Mouse (Mus musculus) G1E (cell line): ENCODE results near the gene Tiam2. TPM values are rescaled to one million over a fixed set of nuclear protein-coding genes. Genes with fewer than 3 reads are reported as not detected.

Experiments used
- ATAC-seq: 2 replicates; pipeline ENCODE4 v1.8.0; 2016; ENCODE audit warnings: mild to moderate bottlenecking; ENCODE audit not compliant: insufficient number of reproducible peaks, poor library complexity, low FRiP score, severe bottlenecking; ENCODE audit errors: extremely low read depth
- DNase-seq: peaks from one replicate; pipeline ENCODE4 v3.0.0; 2012; ENCODE audit warnings: low spot score
- H3K27me3 ChIP-seq: 2 replicates; pipeline ENCODE4 v1.6.1; 2012; ENCODE audit warnings: mild to moderate bottlenecking, low read length, inconsistent platforms; ENCODE audit not compliant: insufficient read depth
- H3K36me3 ChIP-seq: replicated peaks from 2 replicates; pipeline ENCODE3; 2012; ENCODE audit warnings: mild to moderate bottlenecking, inconsistent platforms
- H3K4me1 ChIP-seq: 2 replicates; pipeline ENCODE4 v1.6.1; 2012; ENCODE audit warnings: low read depth, low read length, inconsistent platforms, mixed read lengths; ENCODE audit not compliant: insufficient read depth
- H3K4me3 ChIP-seq: 2 replicates; pipeline ENCODE4 v1.5.1; 2012; ENCODE audit warnings: low read depth, mild to moderate bottlenecking, inconsistent platforms, low read length, moderate library complexity, mixed read lengths
- H3K9me3 ChIP-seq: replicated peaks from 2 replicates; pipeline ENCODE4 v1.6.1; 2012; ENCODE audit warnings: inconsistent platforms
- CTCF ChIP-seq: IDR thresholded peaks from 2 replicates; pipeline ENCODE4 v1.5.1; 2012; ENCODE audit warnings: low read depth, low read length, inconsistent platforms, mixed read lengths
- GATA1 ChIP-seq: IDR thresholded peaks from 2 replicates; pipeline ENCODE4 v1.6.1; 2012; ENCODE audit warnings: borderline replicate concordance, low read length, inconsistent platforms, mixed read lengths
- GATA2 ChIP-seq: IDR thresholded peaks from 2 replicates; pipeline ENCODE4 v1.6.1; 2012; ENCODE audit warnings: low read depth, low read length, inconsistent platforms, borderline replicate concordance
- POLR2AphosphoS5 ChIP-seq: IDR thresholded peaks from 2 replicates; pipeline ENCODE4 v1.6.1; 2012; ENCODE audit warnings: low read depth, low read length, inconsistent platforms; ENCODE audit not compliant: insufficient replicate concordance
- TAL1 ChIP-seq: conservative IDR thresholded peaks from 2 replicates; pipeline ENCODE4 v1.6.1; 2012; ENCODE audit warnings: low read depth, low read length, inconsistent platforms, mixed read lengths
- polyA plus RNA-seq: library from polyadenylated mRNA; stranded (reverse); fragments of >175 nt; gene quantifications from 2 replicates; pipeline ENCODE4 v1.2.3, GENCODE M21; 2012
- total RNA-seq, 2 experiments: library from RNA; stranded (forward) in 1 of 2; stranded (reverse) in 1 of 2; fragments of 200-1000 nt in 1 of 2; fragments of >200 nt in 1 of 2; fragmentation: Nextera tagmentation in 1 of 2; gene quantifications; 2 replicates each; pipeline ENCODE4 v1.2.3; 2014 to 2017

Tiam2 gene
- total RNA-seq (2014; fragmentation: Nextera tagmentation) (not detected in 2 replicates), total RNA-seq (2017) (0.29 and 0.49 TPM in 2 replicates), polyA plus RNA-seq (not detected in 2 replicates)

- H3K4me1 ChIP-seq: no peaks in the 10 kb centered on the region
- H3K9me3 ChIP-seq: no peaks in the 10 kb centered on the region
- H3K36me3 ChIP-seq: no peaks in the 10 kb centered on the region
- peaks cover 15% of the 10 kb centered on the region; the same call in 1 of the 2 replicates for H3K27me3 ChIP-seq
- TF ChIP-seq GATA1: no peak
- TF ChIP-seq POLR2AphosphoS5: no peak
- no peak for TF ChIP-seq CTCF
- no peak for TF ChIP-seq TAL1
- no peak for TF ChIP-seq GATA2
- no peak for ATAC-seq
- no peak within 1 kb of the TSS for H3K4me3 ChIP-seq
- DNase-seq: no peak
Measured at GRCm38 (mm10) chr17:3326148-3326902, at the start of gene Tiam2. TSS of gene Tiam2 (plus strand) at chr17:3326573.

- Histone ChIP-seq H3K9me3 (no peaks in the 10 kb centered on the region), H3K36me3 (no peaks in the 10 kb centered on the region), H3K4me3 (no peak overlapping the region), H3K4me1 (peaks cover 9% of the 10 kb centered on the region; the same call in 1 of the 2 replicates), H3K27me3 (no peaks in the 10 kb centered on the region)
- ATAC-seq: no peak
- DNase-seq: no peak
- TF ChIP-seq GATA2 (no peak), TAL1 (no peak), POLR2AphosphoS5 (no peak), GATA1 (no peak), CTCF (no peak)
Measured at GRCm38 (mm10) chr17:3280321-3280720, 46.1 kb upstream of the Tiam2 start.

DNA sequence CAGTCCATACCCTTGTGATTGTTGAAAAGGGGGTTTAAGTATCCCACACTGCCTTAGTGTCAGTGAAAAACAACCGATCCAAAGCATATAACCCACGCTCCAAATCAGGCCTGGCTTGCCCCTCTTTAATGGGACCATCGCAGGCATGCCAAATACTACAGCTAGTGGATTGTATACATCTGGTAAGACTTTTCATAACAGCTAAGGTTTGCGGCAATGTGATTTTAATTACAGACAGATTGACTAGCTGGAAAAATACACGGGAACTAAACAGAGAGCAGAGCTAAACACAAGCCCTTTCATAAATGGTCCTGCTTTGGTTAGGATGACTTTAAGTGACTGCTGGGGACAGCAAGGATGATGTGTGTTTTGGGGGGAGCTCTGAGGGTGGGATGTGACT is 44.4 kb upstream of the Tiam2 start:
- ATAC-seq (no peak), DNase-seq (no peak)
- TF ChIP-seq CTCF: no peak
- no peak for TF ChIP-seq GATA1
- no peak for TF ChIP-seq GATA2
- TF ChIP-seq TAL1: no peak
- TF ChIP-seq POLR2AphosphoS5: no peak
- no peak overlapping the region for H3K4me3 ChIP-seq
- H3K4me1 ChIP-seq: peaks cover 3% of the 10 kb centered on the region; the same call in 1 of the 2 replicates
- H3K27me3 ChIP-seq: no peaks in the 10 kb centered on the region
- no peaks in the 10 kb centered on the region for H3K36me3 ChIP-seq
- H3K9me3 ChIP-seq: no peaks in the 10 kb centered on the region

DNA sequence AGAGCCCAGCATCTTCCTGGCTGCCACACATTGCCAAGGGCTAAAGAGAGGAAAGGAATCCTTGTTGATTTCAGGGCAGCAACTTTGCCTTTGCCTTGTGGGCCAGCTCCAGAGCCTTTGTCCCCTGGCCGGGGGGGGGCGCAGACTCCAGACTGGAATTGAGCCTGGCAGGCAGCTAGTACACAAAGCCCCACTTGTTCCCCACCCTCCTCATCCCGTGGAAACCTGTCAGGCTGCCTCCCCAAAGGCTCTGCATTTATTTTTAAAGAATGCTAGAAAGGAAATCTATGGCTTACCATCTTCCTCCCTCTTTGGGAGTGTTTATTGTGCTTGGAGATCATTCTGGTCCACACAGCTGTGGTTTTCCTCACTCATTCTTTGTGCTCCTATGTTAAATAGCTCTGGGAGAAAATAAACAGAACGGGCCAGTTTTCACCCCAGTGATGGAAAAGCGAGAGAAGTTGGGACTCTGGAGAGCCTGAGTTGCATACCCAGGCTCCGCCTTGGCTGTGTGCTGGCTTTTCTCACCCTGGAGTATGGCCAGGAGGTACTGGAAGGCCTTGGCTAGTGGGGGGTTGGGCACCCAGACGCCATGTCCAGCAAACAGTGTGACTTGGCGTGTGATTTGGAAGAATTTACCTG is 41.2 kb upstream of the Tiam2 start:
- no peaks in the 10 kb centered on the region for H3K27me3 ChIP-seq

GRCm38 (mm10) chr17:3286123-3286825 is 40.1 kb upstream of the Tiam2 start:
- H3K27me3 ChIP-seq: no peaks in the 10 kb centered on the region
- ATAC-seq (no peak), DNase-seq (no peak)
- TF ChIP-seq CTCF (no peak), GATA2 (no peak), POLR2AphosphoS5 (no peak), TAL1 (no peak), GATA1 (no peak)
- no peak overlapping the region for H3K4me3 ChIP-seq
- peaks cover 2% of the 10 kb centered on the region; the same call in 1 of the 2 replicates for H3K4me1 ChIP-seq
- no peaks in the 10 kb centered on the region for H3K9me3 ChIP-seq
- H3K36me3 ChIP-seq: no peaks in the 10 kb centered on the region

More for the DNA sequence above, 41.2 kb upstream of the Tiam2 start:
- ATAC-seq (no peak), DNase-seq (no peak)
- TF ChIP-seq TAL1 (no peak), CTCF (no peak), GATA2 (no peak), POLR2AphosphoS5 (no peak), GATA1 (no peak)
- Histone ChIP-seq H3K4me1 (peaks cover 2% of the 10 kb centered on the region; the same call in 1 of the 2 replicates), H3K36me3 (no peaks in the 10 kb centered on the region), H3K4me3 (no peak overlapping the region), H3K9me3 (no peaks in the 10 kb centered on the region)

DNA sequence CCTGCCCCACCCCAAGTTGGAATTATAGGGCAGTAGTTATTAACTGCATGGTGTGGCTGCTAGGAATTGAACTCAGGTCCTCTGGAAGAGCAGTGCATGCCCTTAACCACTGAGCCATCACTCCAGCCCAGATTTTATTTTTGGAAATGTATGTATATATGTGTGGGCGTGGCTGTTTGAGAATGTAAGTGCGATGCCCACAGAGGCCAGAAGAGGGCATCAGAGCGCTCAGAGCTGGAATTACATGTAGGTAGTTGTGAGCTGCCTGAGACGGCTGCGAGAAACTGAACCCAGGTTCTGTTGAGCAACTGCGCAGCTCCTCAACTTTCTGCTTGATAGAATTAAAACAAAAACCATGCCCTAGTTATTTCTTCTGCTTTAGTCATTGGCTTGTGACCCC is 38.0 kb upstream of the Tiam2 start:
- TF ChIP-seq POLR2AphosphoS5: no peak
- TF ChIP-seq GATA2: no peak
- no peak for TF ChIP-seq GATA1
- peak; percentile 48 for TF ChIP-seq CTCF
- TF ChIP-seq TAL1: no peak
- peak; percentile 8 for ATAC-seq

More for the DNA sequence above, 38.0 kb upstream of the Tiam2 start:
- Histone ChIP-seq H3K9me3 (no peaks in the 10 kb centered on the region), H3K4me1 (peaks cover 6% of the 10 kb centered on the region), H3K4me3 (no peak overlapping the region), H3K27me3 (no peaks in the 10 kb centered on the region), H3K36me3 (no peaks in the 10 kb centered on the region)
- peak; percentile 32 for DNase-seq
